Mouse (Mus musculus) stomach, postnatal 0 days (tissue): ENCODE measurements around the gene Cep97.

Experiments
- CTCF ChIP-seq: IDR thresholded peaks from 2 replicates; pipeline ENCODE4 v1.5.1; 2016; ENCODE audit warnings: antibody characterized with exemption, low read depth, mild to moderate bottlenecking, moderate library complexity
- EP300 ChIP-seq: optimal IDR thresholded peaks from 2 replicates; pipeline ENCODE3; 2016; ENCODE audit warnings: antibody characterized with exemption

GRCm38 (mm10) chr16:55947266-55947665, 12.6 kb upstream of the Cep97 start:
- no peak for TF ChIP-seq CTCF
- no peak for TF ChIP-seq EP300
